Mouse (Mus musculus): ENCODE measurements around the gene Fermt1. TPM values are rescaled to one million over a fixed set of nuclear protein-coding genes. Genes with fewer than 3 reads are reported as not detected.

Gene Fermt1
- polyA plus RNA-seq, 1 experiment from 2014 or later, result not detected

DNA sequence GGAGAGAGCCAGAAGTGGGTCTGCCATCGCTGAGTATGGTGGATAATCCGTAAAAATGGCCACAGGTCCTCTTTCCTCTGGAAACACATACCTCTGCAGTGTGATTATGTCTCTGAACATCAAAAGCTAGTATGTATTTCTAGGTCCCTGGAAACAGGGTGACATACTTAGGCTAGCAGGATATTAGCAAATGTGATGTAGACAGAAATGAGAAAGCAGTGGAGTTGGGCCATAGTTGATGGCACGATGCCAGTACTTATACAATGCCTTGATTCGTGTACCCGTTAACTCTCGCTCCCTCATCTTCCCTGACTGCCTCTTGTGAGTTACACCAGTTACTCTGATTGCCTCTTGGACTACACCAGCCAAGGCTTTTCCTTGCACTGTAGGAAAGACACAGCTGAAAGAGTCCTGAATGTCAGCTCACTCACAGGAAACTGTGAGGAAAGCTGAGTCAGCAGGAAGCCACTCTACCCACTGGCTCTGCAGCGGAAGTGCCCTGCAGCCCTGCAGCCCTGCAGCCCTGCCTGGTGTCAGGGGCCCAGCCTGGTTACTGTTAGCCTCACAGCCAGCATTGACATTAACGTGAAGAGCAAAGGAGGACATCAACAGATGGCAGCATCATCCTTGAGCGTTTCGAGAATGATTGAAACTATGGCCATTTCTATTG, 71.9 kb downstream of the Fermt1 start:
- no peaks in the 10 kb centered on the region for H3K36me3 ChIP-seq (ENCODE audit: poor library complexity, severe bottlenecking)
- H3K4me3 ChIP-seq, result no peak overlapping the region
- peaks cover 20% of the 10 kb centered on the region for H3K27me3 ChIP-seq
- H3K4me2 ChIP-seq, result no peak overlapping the region
- no peak overlapping the region for H3K9ac ChIP-seq
- no peak for ATAC-seq
- H3K27ac ChIP-seq, result no peak overlapping the region
- peaks cover 7% of the 10 kb centered on the region for H3K4me1 ChIP-seq
- 75% methylated on average over 10 of the region's 10 CpGs for WGBS
- no peaks in the 10 kb centered on the region for H3K9me3 ChIP-seq (replicated peaks)

DNA sequence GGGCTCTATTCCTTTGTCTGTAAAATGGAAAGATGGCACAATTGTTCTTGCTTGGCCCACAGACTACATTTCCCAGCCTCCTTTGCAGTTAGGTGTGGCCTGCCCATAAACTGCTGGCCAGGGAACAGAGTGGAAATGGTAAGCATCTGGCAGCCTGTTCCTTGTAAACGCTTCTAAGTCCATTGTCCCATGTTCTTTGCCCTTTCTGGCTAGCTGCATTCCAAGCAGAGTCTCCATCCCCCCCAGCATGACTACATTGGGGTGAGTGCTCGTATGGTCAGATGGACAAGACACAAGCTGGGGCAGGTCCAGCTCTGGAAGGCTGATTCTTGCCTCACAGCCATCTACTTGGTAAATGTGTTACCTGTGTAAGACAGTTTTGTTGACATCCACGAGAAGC, 74.0 kb downstream of the Fermt1 start:
- Histone ChIP-seq H3K27me3 (no peaks in the 10 kb centered on the region), H3K27ac (no peak overlapping the region), H3K36me3 (ENCODE audit: poor library complexity, severe bottlenecking) (peaks cover 12% of the 10 kb centered on the region), H3K4me2 (no peak overlapping the region), H3K4me3 (no peak overlapping the region), H3K4me1 (peaks cover 4% of the 10 kb centered on the region; the same call in 1 of the 2 replicates), H3K9me3 (replicated peaks) (no peaks in the 10 kb centered on the region), H3K9ac (no peak overlapping the region)
- ATAC-seq, result no peak
- WGBS, result 72% methylated on average over 3 of the region's 3 CpGs

DNA sequence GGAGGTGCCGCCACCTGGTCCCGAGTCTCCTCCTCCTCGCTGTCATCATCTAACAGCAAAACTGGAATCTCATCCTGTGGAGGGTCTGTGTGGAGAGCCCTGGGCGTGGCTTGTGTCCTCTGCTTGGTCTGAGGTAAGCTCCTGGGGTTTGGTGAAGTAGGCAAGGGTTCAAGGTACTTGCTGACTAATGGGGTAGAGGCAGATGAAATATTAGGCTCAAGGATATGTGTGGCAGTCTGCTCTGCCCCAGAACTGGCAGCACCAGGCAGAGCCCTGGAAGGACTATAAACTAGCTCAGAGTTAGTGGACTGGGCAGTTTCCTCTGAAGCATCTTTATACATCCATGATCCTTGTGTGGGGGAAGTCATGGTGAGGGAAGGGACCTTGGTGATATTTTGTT, 75.4 kb downstream of the Fermt1 start:
- ATAC-seq, result no peak
- Histone ChIP-seq H3K27me3 (no peaks in the 10 kb centered on the region), H3K4me1 (peaks cover 4% of the 10 kb centered on the region; the same call in 1 of the 2 replicates), H3K9ac (no peak overlapping the region), H3K36me3 (ENCODE audit: poor library complexity, severe bottlenecking) (peaks cover 21% of the 10 kb centered on the region), H3K9me3 (replicated peaks) (no peaks in the 10 kb centered on the region), H3K4me2 (no peak overlapping the region), H3K27ac (no peak overlapping the region), H3K4me3 (no peak overlapping the region)
- WGBS, result 87% methylated on average over 4 of the region's 4 CpGs

DNA sequence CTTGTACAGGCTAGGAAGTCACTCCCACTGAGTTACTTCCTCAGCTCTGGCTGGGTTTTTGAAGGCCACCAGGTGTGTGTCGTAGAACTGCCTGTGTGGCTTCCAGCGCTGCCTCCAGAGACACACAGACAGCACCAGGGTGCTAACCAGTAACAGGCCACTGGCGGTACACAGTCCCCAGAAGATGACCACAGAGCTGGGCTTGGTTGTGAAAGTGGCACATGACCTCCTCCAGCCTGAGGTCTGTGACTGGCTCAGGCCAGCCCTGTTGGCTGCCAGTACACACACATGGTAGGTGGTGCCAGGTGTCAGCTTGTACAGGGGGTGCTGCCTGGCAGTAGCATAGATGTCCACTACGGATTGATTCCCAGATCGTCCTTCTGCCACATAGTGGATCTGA, 76.0 kb downstream of the Fermt1 start:
- WGBS, result 94% methylated on average over 5 of the region's 5 CpGs
- ATAC-seq, result no peak
- Histone ChIP-seq H3K4me2 (no peak overlapping the region), H3K27me3 (no peaks in the 10 kb centered on the region), H3K9ac (no peak overlapping the region), H3K36me3 (ENCODE audit: poor library complexity, severe bottlenecking) (peaks cover 25% of the 10 kb centered on the region), H3K4me1 (peaks cover 4% of the 10 kb centered on the region; the same call in 1 of the 2 replicates), H3K9me3 (replicated peaks) (no peaks in the 10 kb centered on the region), H3K27ac (no peak overlapping the region), H3K4me3 (no peak overlapping the region)

DNA sequence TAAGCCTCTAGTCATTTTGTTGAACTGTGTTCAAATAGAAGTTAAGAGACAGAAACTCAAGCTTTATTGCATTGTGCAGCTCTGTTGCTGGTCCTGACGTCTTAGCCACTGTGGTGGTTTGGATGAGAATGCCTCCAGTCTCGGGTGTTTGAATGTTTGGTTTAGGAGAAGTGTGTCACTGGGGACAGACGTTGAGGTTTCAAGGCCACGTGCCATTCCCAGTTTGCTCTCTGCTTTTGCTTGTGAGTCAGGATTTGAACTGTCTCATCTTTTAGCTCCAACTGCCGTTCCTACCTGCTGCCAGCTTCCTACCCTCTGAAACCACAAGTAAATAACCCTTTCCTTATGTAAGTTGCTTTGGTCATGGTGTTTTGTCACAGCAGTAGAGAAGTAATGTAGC, 78.2 kb downstream of the Fermt1 start:
- Histone ChIP-seq H3K9me3 (replicated peaks) (no peaks in the 10 kb centered on the region), H3K9ac (no peak overlapping the region), H3K27ac (no peak overlapping the region), H3K4me1 (no peaks in the 10 kb centered on the region), H3K4me3 (no peak overlapping the region), H3K36me3 (ENCODE audit: poor library complexity, severe bottlenecking) (peaks cover 38% of the 10 kb centered on the region), H3K4me2 (no peak overlapping the region), H3K27me3 (no peaks in the 10 kb centered on the region)
- 85% methylated on average over 5 of the region's 5 CpGs for WGBS
- no peak for ATAC-seq

DNA sequence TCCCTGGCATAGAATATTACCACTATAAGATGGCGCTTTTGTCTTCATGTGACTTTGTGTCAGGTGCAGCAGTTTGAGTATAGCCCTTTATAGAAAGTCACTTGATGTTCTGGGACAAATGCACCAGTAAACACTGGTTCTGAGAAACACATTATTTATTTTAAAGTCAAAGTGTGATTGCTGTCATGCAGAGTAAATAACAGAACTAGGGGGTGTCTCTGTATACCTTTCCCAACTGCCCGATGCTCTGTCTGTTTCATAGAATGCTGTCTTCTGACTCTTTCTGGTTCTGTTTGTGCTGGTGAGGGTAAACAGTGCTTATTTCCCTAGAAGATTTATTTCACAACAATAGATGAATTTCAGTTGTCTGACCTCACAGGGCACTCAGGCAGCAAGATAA, 82.4 kb downstream of the Fermt1 start:
- no peak for ATAC-seq
- peaks cover 38% of the 10 kb centered on the region for H3K36me3 ChIP-seq (ENCODE audit: poor library complexity, severe bottlenecking)
- no peaks in the 10 kb centered on the region for H3K9me3 ChIP-seq (replicated peaks)
- H3K4me1 ChIP-seq, result no peaks in the 10 kb centered on the region
- no peak overlapping the region for H3K9ac ChIP-seq
- H3K27ac ChIP-seq, result no peak overlapping the region
- 87% methylated on average over 2 of the region's 2 CpGs for WGBS
- H3K4me3 ChIP-seq, result no peak overlapping the region
- no peak overlapping the region for H3K4me2 ChIP-seq
- no peaks in the 10 kb centered on the region for H3K27me3 ChIP-seq

DNA sequence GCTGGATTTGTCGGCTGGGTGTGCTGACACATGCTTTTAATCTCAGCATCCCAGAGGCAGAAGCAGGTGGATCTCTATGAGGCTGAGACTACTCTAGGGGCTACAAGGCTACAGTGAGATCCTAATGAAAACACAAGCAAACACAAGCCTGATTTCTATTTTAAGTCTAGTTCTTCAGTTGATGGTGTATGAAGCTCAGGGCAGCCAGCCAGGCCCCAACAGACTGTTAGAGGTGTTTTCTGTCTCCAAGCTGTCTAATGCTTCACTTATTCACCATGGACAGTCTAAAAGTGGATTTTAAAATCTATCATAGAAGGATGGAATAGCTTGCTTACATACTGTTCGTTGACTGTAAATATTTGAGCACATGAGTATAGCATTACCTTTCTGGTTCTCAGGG, 84.2 kb downstream of the Fermt1 start:
- WGBS, result 96% methylated on average over 2 of the region's 2 CpGs
- H3K4me1 ChIP-seq, result no peaks in the 10 kb centered on the region
- H3K9ac ChIP-seq, result no peak overlapping the region
- peaks cover 25% of the 10 kb centered on the region for H3K36me3 ChIP-seq (ENCODE audit: poor library complexity, severe bottlenecking)
- H3K4me3 ChIP-seq, result no peak overlapping the region
- no peak overlapping the region for H3K27ac ChIP-seq
- H3K27me3 ChIP-seq, result no peaks in the 10 kb centered on the region
- H3K9me3 ChIP-seq (replicated peaks), result no peaks in the 10 kb centered on the region
- no peak overlapping the region for H3K4me2 ChIP-seq
- ATAC-seq, result no peak

DNA sequence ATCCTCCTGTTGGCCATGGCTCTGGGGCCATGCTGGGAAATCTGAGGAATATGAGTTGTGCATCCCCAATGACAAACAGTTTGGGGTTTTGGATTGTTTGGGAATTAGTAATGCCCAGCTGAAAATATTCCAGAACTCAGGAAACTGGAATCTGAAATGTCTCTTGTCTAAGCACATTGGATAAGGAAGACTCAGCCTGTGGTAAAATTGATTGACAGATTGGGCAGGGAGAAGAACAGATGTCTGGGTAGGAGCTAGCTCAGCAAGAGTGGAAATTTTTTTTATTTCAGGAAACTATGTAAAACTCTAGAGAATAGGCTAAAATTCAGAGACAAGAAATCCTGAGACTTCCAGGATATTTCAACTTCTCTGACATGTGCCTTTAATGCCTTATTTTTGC, 85.3 kb downstream of the Fermt1 start:
- Histone ChIP-seq H3K36me3 (ENCODE audit: poor library complexity, severe bottlenecking) (peaks cover 18% of the 10 kb centered on the region), H3K4me2 (no peak overlapping the region), H3K9me3 (replicated peaks) (no peaks in the 10 kb centered on the region), H3K27ac (no peak overlapping the region), H3K4me1 (no peaks in the 10 kb centered on the region), H3K27me3 (no peaks in the 10 kb centered on the region), H3K9ac (no peak overlapping the region), H3K4me3 (no peak overlapping the region)
- ATAC-seq, result no peak

DNA sequence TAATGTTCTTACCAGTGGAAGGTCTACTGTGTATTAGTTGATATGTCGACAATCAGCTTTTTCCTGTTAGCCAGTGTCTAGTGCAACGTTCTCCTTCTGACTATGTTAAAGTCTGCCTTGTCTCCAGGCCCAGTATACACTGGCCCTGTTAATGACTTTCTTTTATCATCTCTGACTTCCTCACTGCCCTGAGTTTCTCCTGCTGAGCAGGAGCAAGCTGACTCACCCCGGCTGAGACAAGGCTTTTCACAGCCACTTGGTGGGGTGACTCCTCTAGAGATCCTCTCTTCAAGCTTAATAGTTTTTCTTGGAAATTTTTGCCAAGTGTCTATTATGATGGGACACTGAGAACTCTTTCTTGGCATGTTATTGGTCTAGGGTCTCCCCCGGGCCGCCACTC, 89.4 kb downstream of the Fermt1 start:
- H3K9me3 ChIP-seq (replicated peaks), result no peaks in the 10 kb centered on the region
- H3K4me2 ChIP-seq, result no peak overlapping the region
- WGBS, result 75% methylated on average over 5 of the region's 5 CpGs
- H3K4me1 ChIP-seq, result no peaks in the 10 kb centered on the region
- peaks cover 19% of the 10 kb centered on the region for H3K36me3 ChIP-seq (ENCODE audit: poor library complexity, severe bottlenecking)
- no peak overlapping the region for H3K9ac ChIP-seq
- ATAC-seq, result no peak
- H3K4me3 ChIP-seq, result no peak overlapping the region
- no peak overlapping the region for H3K27ac ChIP-seq
- H3K27me3 ChIP-seq, result no peaks in the 10 kb centered on the region

Other genes starting within 250 kb of the Fermt1 start
- 23.5 and 27.1 TPM in 2 replicates for gene Chgb, start 164.6 kb downstream of the Fermt1 start, polyA plus RNA-seq (2015; fragmentation: Nextera tagmentation; extraction: Ambion mirVana)
- 33.8 and 34.6 TPM in 2 replicates for gene Trmt6, start 129.9 kb downstream of the Fermt1 start, polyA plus RNA-seq (2015; fragmentation: Nextera tagmentation; extraction: Ambion mirVana)
- gene Mcm8, start 129.8 kb downstream of the Fermt1 start, polyA plus RNA-seq (2015; fragmentation: Nextera tagmentation; extraction: Ambion mirVana), result 15.0 and 16.8 TPM in 2 replicates
- gene Crls1, start 99.2 kb downstream of the Fermt1 start, polyA plus RNA-seq (2015; fragmentation: Nextera tagmentation; extraction: Ambion mirVana), result 9.8 and 10.1 TPM in 2 replicates
- 0.04 and 0.15 TPM in 2 replicates for gene Lrrn4, start 65.0 kb downstream of the Fermt1 start, polyA plus RNA-seq (2015; fragmentation: Nextera tagmentation; extraction: Ambion mirVana)

All from forebrain, embryonic 13.5 days (tissue).